ENCODE assay signal across 23 mouse cellular contexts in genomic region chr12:76282532-76283173, GRCm38 (mm10). TPM values are rescaled to one million over a fixed set of nuclear protein-coding genes. Genes with fewer than 3 reads are reported as not detected.
DNase-seq lines count a peak whose midpoint lies in the region; ATAC-seq and TF ChIP-seq lines count a peak whose summit lies in the region.
"Had no signal": no experiment of that assay in that cellular context is flagged by ENCODE, and none has a peak within 500 bp of the region (broad histone marks: within the 10 kb centered on the region; RNA-seq: fewer than 3 reads in every experiment).

No protein-coding gene starts in this region.

- 0 out of 2 replicates have a peak overlapping the region, but pooled peaks have one; percentile 5 for H3K27ac ChIP-seq in intestine, embryonic 15.5 days
- H3K27ac ChIP-seq in intestine, postnatal 0 days (ENCODE audit: low read depth, low read length) = no peak overlapping the region
- H3K27ac ChIP-seq: liver, embryonic 15.5 days; lung, embryonic 15.5 days; midbrain, embryonic 13.5 days had no signal

- peaks cover 23% of the 10 kb centered on the region; the same call in 1 of the 2 replicates for H3K36me3 ChIP-seq in intestine, embryonic 15.5 days
- H3K36me3 ChIP-seq in intestine, postnatal 0 days (ENCODE audit: control insufficient read depth, insufficient read depth) = peaks cover 31% of the 10 kb centered on the region

- no peak overlapping the region for H3K4me2 ChIP-seq in intestine, embryonic 15.5 days (replicated peaks)
- H3K4me2 ChIP-seq in intestine, postnatal 0 days (replicated peaks; ENCODE audit: low read depth) = no peak overlapping the region
- H3K4me2 ChIP-seq: heart, embryonic 11.5 days; liver, embryonic 15.5 days; lung, embryonic 15.5 days; midbrain, embryonic 13.5 days had no signal

- no peaks in the 10 kb centered on the region for H3K9me3 ChIP-seq in intestine, embryonic 15.5 days
- H3K9me3 ChIP-seq in intestine, postnatal 0 days (ENCODE audit: control insufficient read depth) = no peaks in the 10 kb centered on the region
- H3K9me3 ChIP-seq: liver, embryonic 15.5 days; lung, embryonic 15.5 days; megakaryocyte, embryonic 14.5 days; midbrain, embryonic 13.5 days had no signal

- 94% methylated on average over 17 of the region's 17 CpGs for WGBS in intestine, embryonic 15.5 days
- WGBS in intestine, postnatal 0 days = 93% methylated on average over 17 of the region's 17 CpGs

- H3K27me3 ChIP-seq in intestine, embryonic 15.5 days (replicated peaks) = no peaks in the 10 kb centered on the region
- H3K27me3 ChIP-seq in intestine, postnatal 0 days (replicated peaks; ENCODE audit: control insufficient read depth, insufficient read depth, low read length) = no peaks in the 10 kb centered on the region
- H3K27me3 ChIP-seq: liver, embryonic 15.5 days; lung, embryonic 15.5 days; megakaryocyte, embryonic 14.5 days; midbrain, embryonic 13.5 days had no signal

- H3K4me1 ChIP-seq in intestine, embryonic 15.5 days (replicated peaks) = 0 out of 2 replicates have a peak, but pooled peaks cover 3% of the 10 kb centered on the region
- no peaks in the 10 kb centered on the region for H3K4me1 ChIP-seq in intestine, postnatal 0 days (replicated peaks; ENCODE audit: control insufficient read depth, insufficient read depth, low read length)
- H3K4me1 ChIP-seq: liver, embryonic 15.5 days; lung, embryonic 15.5 days had no signal

- H3K9ac ChIP-seq in intestine, embryonic 15.5 days = no peak overlapping the region
- H3K9ac ChIP-seq in intestine, postnatal 0 days (ENCODE audit: low read depth, low read length) = no peak overlapping the region
- H3K9ac ChIP-seq: liver, embryonic 15.5 days; lung, embryonic 15.5 days; midbrain, embryonic 13.5 days had no signal

- TF ChIP-seq CTCF in intestine, postnatal 0 days (IDR thresholded peaks at IDR 0.05; ENCODE audit: low read depth) = no peak

- peak; percentile 71 for ATAC-seq in frontal cortex, adult (ENCODE audit: low TSS enrichment)
- ATAC-seq in intestine, embryonic 15.5 days = no peak
- ATAC-seq in intestine, postnatal 0 days = no peak

- H3K4me3 ChIP-seq in intestine, embryonic 15.5 days (replicated peaks) = no peak overlapping the region
- no peak overlapping the region for H3K4me3 ChIP-seq in intestine, postnatal 0 days (ENCODE audit: low read depth, low read length)
- H3K4me3 ChIP-seq: liver, embryonic 15.5 days; lung, embryonic 15.5 days; megakaryocyte, embryonic 14.5 days; midbrain, embryonic 13.5 days had no signal

- peak; percentile 38 for DNase-seq in cerebellum, adult 9-11 months
- DNase-seq in cerebellum, adult 11 months = no peak
- DNase-seq in frontal cortex, postnatal 25 days (ENCODE audit: low spot score in 2 of 2) = no peak
- peak; percentile 47 for DNase-seq in retina, postnatal 1 day
- DNase-seq in retina, embryonic 14.5 days (ENCODE audit: low spot score) = no peak
- DNase-seq: gastrocnemius, postnatal 10 days; kidney, adult 18-20 months; layer of hippocampus, adult 9-11 months; lung, postnatal 36 days; right cerebral cortex, postnatal 25 days; thymus, postnatal 14 days had no signal

RNA-seq across cellular contexts. Expression of gene Mthfd1, which starts 27.6 kb away (rescaled TPM):
- 102 TPM in 2 replicates for polyA plus RNA-seq in intestine, embryonic 15.5 days (2015; fragmentation: Nextera tagmentation; extraction: Ambion mirVana)
- polyA plus RNA-seq in intestine, postnatal 0 days (2015; fragmentation: Nextera tagmentation; extraction: Ambion mirVana) = 18.4 and 18.5 TPM in 2 replicates

RNA-seq across cellular contexts. Expression of gene Tex21, which starts 36.1 kb away (rescaled TPM):
- polyA plus RNA-seq in intestine, embryonic 15.5 days (2015; fragmentation: Nextera tagmentation; extraction: Ambion mirVana) = not detected in 2 replicates
- not detected in 2 replicates for polyA plus RNA-seq in intestine, postnatal 0 days (2015; fragmentation: Nextera tagmentation; extraction: Ambion mirVana)
- polyA plus RNA-seq: embryonic facial prominence, embryonic 11.5 days; forebrain, embryonic 11.5 days; heart, embryonic 11.5 days; lung, embryonic 15.5 days; midbrain, embryonic 13.5 days; spleen, adult 2 months; stomach, embryonic 14.5 days had no signal

RNA-seq across cellular contexts. Expression of gene Akap5, which starts 42.0 kb away (rescaled TPM):
- polyA plus RNA-seq in intestine, embryonic 15.5 days (2015; fragmentation: Nextera tagmentation; extraction: Ambion mirVana) = 2.7 and 3.3 TPM in 2 replicates
- polyA plus RNA-seq in intestine, postnatal 0 days (2015; fragmentation: Nextera tagmentation; extraction: Ambion mirVana) = 0.85 and 1.1 TPM in 2 replicates

Comparison
In these comparisons a context has a peak if more than half of its experiments do, and no peak if none do; other contexts are left out.
1. DNase-seq: peak in cerebellum, adult 9-11 months (single experiment) and retina, postnatal 1 day (single experiment); none in cerebellum, adult 11 months (single experiment), frontal cortex, postnatal 25 days (0 of 2) and retina, embryonic 14.5 days (single experiment).